Mouse (Mus musculus) stomach, postnatal 0 days (tissue): ENCODE results near the gene Abl2. TPM values are rescaled to one million over a fixed set of nuclear protein-coding genes. Genes with fewer than 3 reads are reported as not detected.
A peak's percentile ranks its signal among the peaks of the same experiment; 100 is the strongest.

Source experiments
- ATAC-seq: fragments of 200-750 bp; cut with Nextera tagmentation; 2 replicates; pipeline ENCODE4 v1.8.0; 2017; ENCODE audit not compliant: low FRiP score, low TSS enrichment
- DNase-seq: peaks from one replicate; pipeline ENCODE4 v3.0.0-alpha.2; 2016; ENCODE audit warnings: low spot score
- H3K27ac ChIP-seq: fragments of 300-500 bp; sonication (generic); replicated peaks from 2 replicates; pipeline ENCODE4 v1.5.1; 2014; ENCODE audit warnings: mild to moderate bottlenecking, control low read depth
- H3K27me3 ChIP-seq: fragments of 300-500 bp; sonication (generic); 2 replicates; pipeline ENCODE4 v1.6.1; 2014; ENCODE audit warnings: low read length; ENCODE audit not compliant: control insufficient read depth, insufficient read depth
- H3K36me3 ChIP-seq: fragments of 300-500 bp; sonication (generic); 2 replicates; pipeline ENCODE4 v1.6.1; 2014; ENCODE audit warnings: low read length, mixed read lengths; ENCODE audit not compliant: control insufficient read depth, insufficient read depth
- H3K4me1 ChIP-seq: fragments of 300-500 bp; sonication (generic); replicated peaks from 2 replicates; pipeline ENCODE4 v1.6.1; 2014; ENCODE audit warnings: antibody characterized with exemption; ENCODE audit not compliant: control insufficient read depth, insufficient read depth
- H3K4me2 ChIP-seq: fragments of 300-500 bp; sonication (generic); replicated peaks from 2 replicates; pipeline ENCODE4 v1.6.1; 2014; ENCODE audit warnings: low read depth, mild to moderate bottlenecking, control low read depth, moderate library complexity
- H3K4me3 ChIP-seq: fragments of 300-500 bp; sonication (generic); 2 replicates; pipeline ENCODE4 v1.5.1; 2014; ENCODE audit warnings: low read depth, low read length, control low read depth
- H3K9ac ChIP-seq: fragments of 300-500 bp; sonication (generic); 2 replicates; pipeline ENCODE4 v1.6.1; 2014; ENCODE audit warnings: mild to moderate bottlenecking, low read length, control low read depth, mixed read lengths
- H3K9me3 ChIP-seq: fragments of 300-500 bp; sonication (generic); 2 replicates; pipeline ENCODE4 v1.6.1; 2016; ENCODE audit warnings: low read length; ENCODE audit not compliant: control insufficient read depth
- CTCF ChIP-seq: IDR thresholded peaks from 2 replicates; pipeline ENCODE4 v1.5.1; 2016; ENCODE audit warnings: antibody characterized with exemption, low read depth, mild to moderate bottlenecking, moderate library complexity
- EP300 ChIP-seq: optimal IDR thresholded peaks from 2 replicates; pipeline ENCODE3; 2016; ENCODE audit warnings: antibody characterized with exemption
- WGBS: fragments of 180-500 bp; shearing (Covaris S2); extraction: QIAGEN DNeasy Blood & Tissue Kit; methylation state at CpG from one replicate; pipeline ENCODE4 v1.1.7; 2014; 5-methylcytosine and 5-hydroxymethylcytosine counted together
- polyA plus RNA-seq: library from polyadenylated mRNA; unstranded; fragments of >200 nt; fragmentation: Nextera tagmentation; extraction: Ambion mirVana; gene quantifications from 2 replicates; pipeline ENCODE4 v1.2.1, GENCODE M21; 2015

The Abl2 gene
- polyA plus RNA-seq, 1 experiment from 2014 or later = 1.4 TPM

GRCm38 (mm10) chr1:156533483-156533882, 25.1 kb upstream of the Abl2 start:
- H3K4me1 ChIP-seq = no peaks in the 10 kb centered on the region
- no peak overlapping the region for H3K4me2 ChIP-seq
- H3K9me3 ChIP-seq = no peaks in the 10 kb centered on the region
- no peaks in the 10 kb centered on the region for H3K36me3 ChIP-seq
- ATAC-seq = no peak
- H3K27me3 ChIP-seq = no peaks in the 10 kb centered on the region
- no peak overlapping the region for H3K9ac ChIP-seq
- WGBS = 87% methylated on average over 3 of the region's 3 CpGs
- H3K27ac ChIP-seq = no peak overlapping the region
- no peak for DNase-seq
- no peak for TF ChIP-seq CTCF
- TF ChIP-seq EP300 = no peak
- no peak overlapping the region for H3K4me3 ChIP-seq

GRCm38 (mm10) chr1:156533911-156534310, 24.7 kb upstream of the Abl2 start:
- Histone ChIP-seq H3K4me2 (no peak overlapping the region), H3K4me3 (no peak overlapping the region), H3K4me1 (no peaks in the 10 kb centered on the region), H3K36me3 (no peaks in the 10 kb centered on the region), H3K9me3 (no peaks in the 10 kb centered on the region), H3K9ac (no peak overlapping the region), H3K27me3 (no peaks in the 10 kb centered on the region), H3K27ac (no peak overlapping the region)
- no peak for ATAC-seq
- 84% methylated on average over 4 of the region's 4 CpGs for WGBS
- no peak for DNase-seq
- TF ChIP-seq EP300 = no peak
- no peak for TF ChIP-seq CTCF

- Histone ChIP-seq H3K4me3 (no peak overlapping the region), H3K4me1 (no peaks in the 10 kb centered on the region), H3K4me2 (no peak overlapping the region), H3K27me3 (no peaks in the 10 kb centered on the region), H3K9ac (no peak overlapping the region), H3K9me3 (no peaks in the 10 kb centered on the region), H3K36me3 (no peaks in the 10 kb centered on the region), H3K27ac (no peak overlapping the region)
- ATAC-seq = no peak
- 55% methylated on average over 2 of the region's 2 CpGs for WGBS
- DNase-seq = no peak
- TF ChIP-seq CTCF (no peak), EP300 (no peak)
These were observed 21.6 kb upstream of the Abl2 start for GRCm38 (mm10) chr1:156537031-156537430.

- whole genome bisulfite sequencing = 87% methylated on average over 6 of the region's 6 CpGs
- TF ChIP-seq CTCF = no peak
- TF ChIP-seq EP300 = no peak
These were observed 20.9 kb upstream of the Abl2 start for GRCm38 (mm10) chr1:156537701-156538100.

GRCm38 (mm10) chr1:156538382-156538781, 20.2 kb upstream of the Abl2 start:
- no peaks in the 10 kb centered on the region for H3K36me3 ChIP-seq
- H3K27me3 ChIP-seq = no peaks in the 10 kb centered on the region
- H3K27ac ChIP-seq = no peak overlapping the region
- H3K4me1 ChIP-seq = no peaks in the 10 kb centered on the region
- TF ChIP-seq CTCF = peak; percentile 68
- no peak for TF ChIP-seq EP300
- H3K4me3 ChIP-seq = no peak overlapping the region
- H3K9ac ChIP-seq = no peak overlapping the region
- H3K4me2 ChIP-seq = no peak overlapping the region
- no peak for DNase-seq
- no peaks in the 10 kb centered on the region for H3K9me3 ChIP-seq
- no peak for ATAC-seq
- 63% methylated on average over 3 of the region's 3 CpGs for WGBS

More at GRCm38 (mm10) chr1:156537701-156538100, 20.9 kb upstream of the Abl2 start:
- Histone ChIP-seq H3K4me2 (no peak overlapping the region), H3K36me3 (no peaks in the 10 kb centered on the region), H3K27ac (no peak overlapping the region), H3K9me3 (no peaks in the 10 kb centered on the region), H3K27me3 (no peaks in the 10 kb centered on the region), H3K9ac (no peak overlapping the region), H3K4me1 (no peaks in the 10 kb centered on the region), H3K4me3 (no peak overlapping the region)
- ATAC-seq = no peak
- no peak for DNase-seq

- Histone ChIP-seq H3K27ac (no peak overlapping the region), H3K9ac (no peak overlapping the region), H3K4me3 (no peak overlapping the region), H3K4me2 (no peak overlapping the region), H3K9me3 (no peaks in the 10 kb centered on the region), H3K4me1 (no peaks in the 10 kb centered on the region), H3K36me3 (no peaks in the 10 kb centered on the region), H3K27me3 (no peaks in the 10 kb centered on the region)
- WGBS = 49% methylated on average over 4 of the region's 4 CpGs
- no peak for TF ChIP-seq EP300
- TF ChIP-seq CTCF = peak; percentile 64
- no peak for ATAC-seq
- no peak for DNase-seq
These were observed 18.6 kb upstream of the Abl2 start for GRCm38 (mm10) chr1:156539787-156540560.
